In genomic region chr17:86801876-86802275, GRCm38 (mm10) we compare ENCODE assay signal across 7 mouse cellular contexts. TPM values are rescaled to one million over a fixed set of nuclear protein-coding genes. Genes with fewer than 3 reads are reported as not detected.
DNase-seq lines count a peak whose midpoint lies in the region; ATAC-seq and TF ChIP-seq lines count a peak whose summit lies in the region.

No protein-coding gene starts in this region.

- no peak for ATAC-seq in heart, embryonic 14.5 days (ENCODE audit: insufficient number of reproducible peaks, insufficient read depth, low FRiP score, low read depth)
- ATAC-seq in stomach, embryonic 16.5 days (ENCODE audit: insufficient read depth, low FRiP score): no peak

- peaks cover 10% of the 10 kb centered on the region for H3K4me1 ChIP-seq in testis, adult 2 months (ENCODE audit: control insufficient read depth, insufficient read depth, low read length)
- H3K4me1 ChIP-seq in heart, embryonic 14.5 days (ENCODE audit: control insufficient read depth in 2 of 2, insufficient read depth in 2 of 2, low read length in 2 of 2): peaks cover 28 to 29% of the 10 kb centered on the region in 2 experiments
- peaks cover 31% of the 10 kb centered on the region for H3K4me1 ChIP-seq in stomach, embryonic 16.5 days (ENCODE audit: control insufficient read depth, insufficient read depth, low read length)
- no peaks in the 10 kb centered on the region; the same call in 1 of the 2 replicates for H3K4me1 ChIP-seq in cerebellum, adult 2 months (ENCODE audit: control insufficient read depth, insufficient read depth, low read length)

- peak overlapping the region; percentile 5; the same call in 1 of the 2 replicates for H3K9ac ChIP-seq in heart, embryonic 14.5 days (ENCODE audit: low read length)
- peak overlapping the region; percentile 15; the same call in 1 of the 2 replicates for H3K9ac ChIP-seq in stomach, embryonic 16.5 days (ENCODE audit: low read length)

- 0 out of 2 replicates have a peak overlapping the region, but pooled peaks have one; percentile 16 for H3K4me2 ChIP-seq in heart, embryonic 14.5 days (ENCODE audit: low read length)
- no peak overlapping the region for H3K4me2 ChIP-seq in stomach, embryonic 16.5 days (ENCODE audit: low read depth, low read length)

- WGBS in heart, embryonic 14.5 days: 21% methylated on average over 9 of the region's 9 CpGs
- WGBS in stomach, embryonic 16.5 days: 52% methylated on average over 9 of the region's 9 CpGs
- WGBS in cerebellum, adult 2 months: 54% methylated on average over 9 of the region's 9 CpGs

- H3K4me3 ChIP-seq in testis, adult 2 months (ENCODE audit: control insufficient read depth, low read depth, low read length): peak overlapping the region; percentile 14; the same call in 1 of the 2 replicates
- H3K4me3 ChIP-seq in heart, embryonic 14.5 days (ENCODE audit: control insufficient read depth in 1 of 2, insufficient read depth in 1 of 2, low read depth in 1 of 2, low read length in 2 of 2): no peak overlapping the region
- H3K4me3 ChIP-seq in stomach, embryonic 16.5 days (replicated peaks; ENCODE audit: low read length): no peak overlapping the region
- no peak overlapping the region for H3K4me3 ChIP-seq in cerebellum, adult 2 months (replicated peaks; ENCODE audit: insufficient read depth, low read depth, low read length)

- no peak for TF ChIP-seq CTCF in testis, adult 2 months (IDR thresholded peaks at IDR 0.05; ENCODE audit: control insufficient read depth, insufficient read depth, insufficient replicate concordance, low read depth, low read length)
- TF ChIP-seq CTCF in cerebellum, adult 2 months (IDR thresholded peaks at IDR 0.05; ENCODE audit: borderline replicate concordance, insufficient read depth, low read depth, low read length): no peak

- H3K36me3 ChIP-seq in testis, adult 2 months (ENCODE audit: control insufficient read depth, insufficient read depth, low read length): no peaks in the 10 kb centered on the region
- H3K36me3 ChIP-seq in heart, embryonic 14.5 days (ENCODE audit: control insufficient read depth, insufficient read depth, low read length): peaks cover 19% of the 10 kb centered on the region; the same call in 1 of the 2 replicates
- no peaks in the 10 kb centered on the region for H3K36me3 ChIP-seq in stomach, embryonic 16.5 days (ENCODE audit: control insufficient read depth, insufficient read depth, low read length)

- no peaks in the 10 kb centered on the region for H3K27me3 ChIP-seq in testis, adult 2 months (ENCODE audit: control insufficient read depth, insufficient read depth, low read length)
- no peaks in the 10 kb centered on the region for H3K27me3 ChIP-seq in heart, embryonic 14.5 days (ENCODE audit: control insufficient read depth, insufficient read depth, low read length)
- H3K27me3 ChIP-seq in stomach, embryonic 16.5 days (ENCODE audit: control insufficient read depth, insufficient read depth, low read length): no peaks in the 10 kb centered on the region
- H3K27me3 ChIP-seq in cerebellum, adult 2 months (ENCODE audit: control insufficient read depth, insufficient read depth, low read length): no peaks in the 10 kb centered on the region

- no peaks in the 10 kb centered on the region for H3K9me3 ChIP-seq in heart, embryonic 14.5 days (ENCODE audit: control insufficient read depth, low read length)
- no peaks in the 10 kb centered on the region for H3K9me3 ChIP-seq in stomach, embryonic 16.5 days (replicated peaks; ENCODE audit: control insufficient read depth, low read length)

- no peak for DNase-seq in testis, postnatal 14 days (ENCODE audit: low spot score)
- peak; percentile 45 to 80 for DNase-seq in kidney, postnatal 25 days
- no peak for DNase-seq in cerebellum, adult 2 months
- DNase-seq in urinary bladder, adult 2 months (ENCODE audit: low spot score): no peak

- no peak for TF ChIP-seq POLR2A in testis, adult 2 months (IDR thresholded peaks at IDR 0.05; ENCODE audit: control insufficient read depth, low read depth, low read length)
- no peak for TF ChIP-seq POLR2A in cerebellum, adult 2 months (IDR thresholded peaks at IDR 0.05; ENCODE audit: borderline replicate concordance, insufficient read depth, low read length)

- no peak overlapping the region for H3K27ac ChIP-seq in testis, adult 2 months (ENCODE audit: control insufficient read depth, insufficient read depth, low read depth, low read length)
- peak overlapping the region; percentile 73 to 77 for H3K27ac ChIP-seq in heart, embryonic 14.5 days (replicated peaks in 1 of 2; ENCODE audit: control insufficient read depth in 1 of 2, insufficient read depth in 1 of 2, low read depth in 2 of 2, low read length in 2 of 2)
- peak overlapping the region; percentile 72 for H3K27ac ChIP-seq in stomach, embryonic 16.5 days (ENCODE audit: low read length)
- H3K27ac ChIP-seq in cerebellum, adult 2 months (ENCODE audit: insufficient read depth, low read length): no peak overlapping the region

RNA-seq across cellular contexts. Expression of gene Epas1, which starts 48.4 kb away (rescaled TPM):
- 11.7 and 15.9 TPM in 2 replicates for polyA plus RNA-seq in testis, adult 2 months (2012; rRNA removed)
- 13.7 and 15.6 TPM in 2 replicates for polyA plus RNA-seq in heart, embryonic 14.5 days (2014; fragmentation: Nextera tagmentation; extraction: Ambion mirVana)
- polyA plus RNA-seq in stomach, embryonic 16.5 days (2015; fragmentation: Nextera tagmentation; extraction: Ambion mirVana): 5.3 and 5.8 TPM in 2 replicates
- 63.0 and 71.1 TPM in 2 replicates for polyA plus RNA-seq in cerebellum, adult 2 months (2012; rRNA removed)
- 21.4 and 43.2 TPM in 2 replicates for polyA plus RNA-seq in urinary bladder, adult 2 months (2012; rRNA removed)

Comparison
In these comparisons a context has a peak if more than half of its experiments do, and no peak if none do; other contexts are left out.
1. H3K27ac ChIP-seq: peak in heart, embryonic 14.5 days (2 of 2) and stomach, embryonic 16.5 days (single experiment); none in testis, adult 2 months (single experiment) and cerebellum, adult 2 months (single experiment).
2. DNase-seq: peak in kidney, postnatal 25 days (2 of 2); none in testis, postnatal 14 days (single experiment), cerebellum, adult 2 months (0 of 2) and urinary bladder, adult 2 months (single experiment).